Mouse (Mus musculus) B cell, adult 2 months (primary cell): ENCODE measurements around the gene Ptprm.

Source experiments
- DNase-seq, 2 experiments: peaks; one replicate each; pipeline ENCODE4 v3.0.0; 2022

Gene Ptprm

DNA sequence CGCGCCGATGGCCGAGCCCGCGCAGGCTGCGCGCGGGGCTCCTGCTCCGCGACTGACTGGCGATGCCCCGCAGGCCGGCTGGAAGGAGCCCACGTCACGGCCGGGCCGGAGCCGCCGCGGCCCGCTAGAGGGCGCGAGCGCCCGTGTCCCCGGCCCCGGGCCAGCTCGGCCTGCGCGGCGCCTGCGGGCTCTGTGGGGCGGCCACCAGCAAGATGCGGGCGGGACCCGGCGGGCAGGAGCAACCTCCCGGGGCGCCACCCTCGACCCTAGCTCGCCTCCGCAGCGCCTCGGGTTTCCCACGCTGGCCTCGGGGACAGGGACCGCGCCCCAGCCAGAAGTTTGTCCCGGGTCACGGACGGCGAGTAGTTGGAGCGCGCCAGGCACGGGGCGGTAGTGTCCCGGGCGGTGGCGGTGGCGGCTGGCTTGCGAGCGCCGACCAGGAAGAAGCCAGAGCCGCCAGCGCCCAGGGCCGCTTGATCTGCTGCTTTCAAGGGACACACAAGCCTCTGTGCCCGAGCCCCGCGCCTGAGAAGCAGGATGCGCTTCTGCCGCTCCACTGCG, at the start of gene Ptprm:
Gene Ptprm, minus strand, starts transcription at position 7 of the 561 bp plus-strand sequence.
- DNase-seq, result peak; percentile 9 to 34

DNA sequence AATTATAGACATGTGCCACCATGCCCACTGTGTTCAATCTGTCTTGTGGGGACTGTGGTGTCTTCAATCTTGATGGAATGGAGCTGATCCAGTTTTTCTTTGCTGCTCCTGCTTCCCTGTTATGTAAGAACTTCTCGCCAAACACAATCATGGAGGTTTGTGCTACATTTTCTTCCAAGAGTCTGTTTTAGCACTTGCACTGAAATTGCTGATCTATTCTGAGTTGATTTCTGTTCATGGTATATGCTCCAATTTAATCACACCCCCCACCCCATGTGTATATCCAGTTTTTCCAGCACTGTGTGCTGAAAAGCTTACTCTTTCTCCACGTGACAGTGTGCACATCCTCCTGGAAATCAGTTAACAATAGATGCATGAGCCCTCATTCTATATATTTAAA, 41.9 kb upstream of the Ptprm start:
- no peak for DNase-seq

DNA sequence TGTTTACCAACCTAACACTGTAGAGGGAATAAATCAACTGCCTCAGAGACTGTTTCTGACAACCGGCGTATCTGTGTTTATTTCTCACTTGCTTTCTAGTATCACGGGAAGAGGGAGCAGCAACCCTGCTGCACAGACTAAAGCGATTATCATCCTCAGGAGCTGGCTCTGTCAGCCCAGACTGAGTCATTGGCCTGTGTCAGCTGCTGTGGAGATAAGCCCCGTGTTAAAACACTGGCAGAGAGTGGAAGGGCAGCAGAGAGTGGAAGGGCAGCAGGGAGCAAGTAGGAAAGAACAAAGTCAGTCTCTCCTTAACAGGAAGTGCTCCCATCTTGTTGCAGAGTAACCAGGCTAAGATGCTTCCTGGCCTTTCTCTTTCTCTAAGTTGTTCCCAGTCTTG, 36.6 kb upstream of the Ptprm start:
- no peak for DNase-seq

DNA sequence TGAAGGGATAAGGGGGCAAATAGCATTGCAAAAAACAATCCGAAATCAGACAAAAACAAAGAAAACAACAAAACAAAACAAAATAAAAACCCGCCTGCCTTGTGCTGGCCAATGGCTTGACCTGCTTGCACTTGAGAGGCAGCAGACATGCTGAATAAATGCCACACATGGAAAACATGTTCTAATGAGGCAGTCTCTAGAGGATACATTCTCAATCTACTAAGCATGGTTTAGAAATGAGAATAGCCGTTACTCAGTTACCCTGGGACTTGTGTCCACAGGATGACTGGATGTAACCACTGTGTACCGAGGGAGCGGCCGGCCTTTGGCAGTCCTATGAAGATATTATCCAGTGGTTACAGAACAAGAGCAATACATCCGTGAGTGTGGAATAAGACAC, 33.9 kb upstream of the Ptprm start:
- no peak for DNase-seq

DNA sequence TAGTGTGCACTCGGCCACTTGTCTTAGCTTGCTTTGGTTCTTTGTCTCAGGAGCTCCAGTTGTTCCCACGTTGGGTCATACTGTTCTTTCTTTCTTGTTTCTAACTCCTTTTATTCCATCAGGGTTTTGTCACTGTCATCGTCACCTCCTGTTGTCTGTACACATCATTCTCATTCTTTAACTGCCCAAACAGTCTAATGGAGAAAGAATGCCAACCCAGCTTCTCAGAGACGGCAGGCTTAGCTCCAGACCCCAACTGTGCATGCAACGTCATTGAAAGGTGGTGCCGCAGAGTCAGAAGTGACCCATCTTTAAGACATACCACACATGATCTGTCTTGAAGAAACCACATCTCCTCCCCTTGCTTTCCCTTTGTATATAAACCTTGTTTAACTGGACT, 31.0 kb upstream of the Ptprm start:
- DNase-seq, result no peak

DNA sequence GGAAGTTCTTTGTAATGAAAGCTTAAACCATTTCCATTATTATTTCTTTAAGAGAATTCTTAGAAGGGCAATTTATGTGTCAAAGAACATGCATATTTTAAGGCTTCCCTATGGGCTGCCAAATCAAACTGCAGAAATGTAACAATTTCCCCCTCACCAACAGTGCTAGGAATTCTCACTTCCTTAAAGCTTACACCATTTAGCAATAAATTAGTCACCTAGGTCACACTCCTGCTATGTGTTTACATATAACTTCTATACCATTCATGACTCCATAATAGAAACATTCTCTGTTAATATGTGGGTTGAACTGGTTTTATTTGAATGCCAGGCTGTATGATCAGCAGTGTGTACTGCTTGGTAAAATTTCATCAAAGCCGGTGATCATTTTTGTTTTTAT, 29.4 kb upstream of the Ptprm start:
- no peak for DNase-seq

DNA sequence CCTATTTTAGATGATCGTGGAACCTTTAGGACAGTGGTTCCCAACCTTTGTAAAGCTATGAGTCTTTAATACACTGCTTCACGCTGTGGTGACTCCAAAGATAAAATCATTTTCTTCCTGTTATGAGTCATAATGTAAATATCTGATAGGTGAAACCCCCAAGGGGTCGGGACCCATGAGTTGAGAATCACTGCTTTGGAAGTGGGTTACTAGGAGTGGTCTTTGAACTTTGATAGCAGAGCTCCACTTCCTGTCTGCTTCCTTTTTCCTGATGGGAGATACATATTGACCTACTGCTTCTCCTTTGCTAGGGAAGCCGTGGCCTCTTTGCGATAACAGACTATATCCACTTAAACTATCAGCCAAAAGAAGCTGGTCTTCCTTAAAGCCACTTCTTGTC, 27.4 kb upstream of the Ptprm start:
- DNase-seq, result no peak

DNA sequence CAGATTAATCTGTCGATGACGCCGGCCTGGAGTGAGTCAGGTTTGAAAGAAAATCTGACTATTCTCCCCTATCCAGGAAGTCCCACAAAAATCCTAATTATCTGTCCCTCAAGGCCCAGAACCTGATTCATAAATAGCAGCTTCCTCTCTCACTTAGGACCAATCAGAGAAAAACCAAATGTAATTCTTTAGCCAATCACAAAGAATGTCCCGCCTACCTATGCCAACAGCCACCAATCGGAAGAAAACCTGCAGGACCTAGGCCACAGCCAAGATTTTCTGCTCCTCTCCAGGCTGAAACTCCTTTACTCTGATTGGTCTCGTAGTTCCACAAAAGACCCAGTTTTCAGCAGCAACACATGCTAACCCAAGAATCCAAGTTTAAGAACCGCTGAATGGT, 13.6 kb upstream of the Ptprm start:
- DNase-seq, result no peak

DNA sequence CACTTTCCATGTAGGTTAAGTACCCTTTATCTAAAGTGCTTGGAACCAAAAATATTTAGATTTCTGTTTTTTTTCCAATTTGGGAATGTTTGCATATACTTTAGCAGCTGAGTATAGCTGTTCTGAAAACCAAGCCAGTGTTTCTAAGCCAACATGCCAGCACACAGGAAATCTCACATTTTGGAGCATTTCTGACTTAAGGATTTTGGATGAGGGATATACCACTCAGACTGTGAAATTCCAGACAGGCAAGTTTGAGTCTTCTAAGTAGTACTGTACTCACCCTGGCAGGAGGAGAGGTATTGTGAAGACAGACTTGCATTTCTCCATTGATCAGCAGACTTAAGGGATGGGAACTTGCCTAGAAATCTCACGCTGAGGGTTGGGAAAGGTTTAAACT, 10.2 kb upstream of the Ptprm start:
- DNase-seq, result no peak

DNA sequence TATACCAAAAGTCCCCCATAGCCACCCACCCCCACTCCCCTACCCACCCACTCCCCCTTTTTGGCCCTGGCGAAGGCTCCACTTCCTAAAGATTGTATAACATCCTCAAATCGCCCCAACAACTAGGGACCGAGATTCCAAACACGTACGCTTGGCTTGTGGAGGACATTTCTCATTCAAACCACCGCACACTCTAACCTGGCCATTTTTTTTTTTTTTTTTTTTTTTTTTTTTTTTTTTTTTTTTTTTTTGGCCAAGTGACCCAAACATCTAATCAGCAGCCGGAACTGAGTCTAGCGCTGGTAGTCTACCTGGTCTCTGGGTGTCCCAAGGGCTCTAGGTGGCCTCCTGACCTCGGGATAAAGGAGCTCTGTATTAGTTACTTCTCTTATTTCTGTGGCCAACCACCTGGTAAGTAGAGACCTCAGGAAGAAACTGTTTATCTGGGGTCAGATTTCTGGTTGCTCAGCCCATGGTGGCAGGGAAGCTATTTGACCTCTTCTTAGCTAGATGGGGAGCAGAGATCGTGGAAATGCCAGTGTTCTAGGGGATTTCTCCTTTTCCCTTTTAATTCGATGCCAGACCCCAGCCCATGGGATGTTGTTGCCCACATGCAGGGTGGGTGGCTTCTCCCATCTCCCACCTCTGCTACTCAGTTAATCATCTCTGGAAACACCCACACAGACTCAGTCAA, 9.3 kb upstream of the Ptprm start:
- DNase-seq, result no peak

DNA sequence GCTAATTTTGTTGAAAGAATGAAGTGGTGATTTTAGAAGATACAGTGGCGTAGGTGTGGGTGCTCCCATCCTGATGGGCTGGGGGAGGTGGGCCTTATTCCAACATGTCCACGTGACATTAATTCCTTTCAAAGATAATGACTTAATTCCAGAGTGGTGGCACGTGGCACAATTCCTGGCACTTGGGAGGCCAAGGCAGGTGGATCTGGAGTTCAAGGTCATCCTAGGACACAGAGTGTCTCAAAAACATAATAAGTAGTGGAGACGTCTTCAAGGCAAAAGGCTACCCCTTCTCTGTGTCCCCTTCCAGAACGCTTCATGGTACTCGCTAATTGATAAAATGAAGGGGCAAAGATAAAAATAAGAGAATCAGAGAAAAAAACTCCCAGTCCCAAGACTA, 7.9 kb upstream of the Ptprm start:
- DNase-seq, result no peak

DNA sequence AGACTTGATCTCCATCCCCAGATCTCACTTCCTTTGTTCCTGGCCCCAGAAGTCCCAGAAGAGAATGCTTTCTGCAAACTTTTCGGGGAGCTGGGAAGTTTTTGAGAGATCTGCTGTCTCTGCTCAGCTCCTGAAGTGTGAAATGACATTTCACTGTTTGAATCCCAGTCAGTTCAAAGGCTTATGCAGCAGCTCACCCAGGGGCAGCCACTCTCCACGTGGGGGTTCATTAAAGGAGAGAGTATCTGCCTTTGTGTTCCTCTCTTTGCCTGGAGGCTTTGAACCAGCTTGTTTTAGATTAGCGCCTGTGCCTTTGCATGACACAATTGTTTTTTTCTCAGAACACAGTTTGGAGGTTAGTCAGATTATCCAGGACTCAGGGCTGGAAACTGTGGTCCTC, 6.3 kb upstream of the Ptprm start:
- DNase-seq, result no peak

DNA sequence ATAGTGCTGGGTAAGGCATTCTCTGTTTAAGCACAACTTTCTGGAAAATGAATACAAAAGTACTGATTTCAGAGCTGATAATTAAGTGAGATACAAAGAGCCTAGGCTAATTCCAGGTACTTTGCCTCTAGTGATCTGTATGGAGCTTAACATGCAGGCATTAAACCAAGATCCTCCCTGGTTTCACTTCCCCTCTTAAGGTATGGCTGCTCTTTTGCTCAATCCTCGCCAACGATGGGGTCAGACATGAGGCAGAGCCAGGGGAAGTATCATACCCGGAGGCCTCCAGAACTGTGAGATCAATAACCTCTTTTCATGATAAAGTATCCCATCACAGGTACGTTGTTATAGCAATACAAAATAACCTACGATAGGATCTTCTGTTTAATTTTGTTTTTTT, 5.3 kb upstream of the Ptprm start:
- no peak for DNase-seq

DNA sequence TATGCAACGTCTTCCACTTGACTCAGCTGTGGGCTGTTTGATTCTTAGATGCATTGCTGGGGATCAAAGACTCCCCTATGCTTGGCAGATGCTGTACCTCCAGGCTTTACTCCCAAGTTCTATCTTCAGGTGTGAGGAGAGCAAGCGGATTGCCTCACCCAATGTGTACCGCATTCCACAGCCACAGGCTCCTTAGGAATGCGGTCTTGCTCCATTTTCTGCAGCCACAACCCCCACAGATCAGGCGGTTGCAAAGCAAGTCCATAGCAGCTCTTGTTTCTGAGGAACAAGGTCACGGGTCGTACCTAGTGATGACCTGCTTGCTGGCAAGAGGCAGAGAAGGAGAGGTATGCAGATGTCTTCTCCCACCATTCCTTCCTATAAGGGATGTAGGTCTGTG, 4.3 kb upstream of the Ptprm start:
- no peak for DNase-seq

DNA sequence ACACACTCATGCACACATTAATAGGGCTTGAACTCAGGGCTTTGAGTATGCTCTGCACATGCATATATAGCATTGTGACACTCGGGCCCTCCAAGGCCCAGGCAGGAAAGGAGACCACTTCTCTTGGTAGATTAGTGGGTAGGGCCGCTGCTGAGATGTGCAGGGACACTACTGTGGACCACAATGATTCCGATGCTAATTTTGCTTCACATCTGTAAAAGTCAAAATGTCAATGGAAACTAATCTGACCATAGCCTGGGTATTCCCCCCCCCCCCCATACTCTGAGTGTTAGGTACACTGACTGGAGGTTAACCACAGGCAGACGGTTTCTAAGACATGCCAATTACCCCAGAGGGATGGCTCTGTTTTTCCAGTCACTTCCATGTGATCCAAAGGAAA, 2.9 kb upstream of the Ptprm start:
- no peak for DNase-seq

DNA sequence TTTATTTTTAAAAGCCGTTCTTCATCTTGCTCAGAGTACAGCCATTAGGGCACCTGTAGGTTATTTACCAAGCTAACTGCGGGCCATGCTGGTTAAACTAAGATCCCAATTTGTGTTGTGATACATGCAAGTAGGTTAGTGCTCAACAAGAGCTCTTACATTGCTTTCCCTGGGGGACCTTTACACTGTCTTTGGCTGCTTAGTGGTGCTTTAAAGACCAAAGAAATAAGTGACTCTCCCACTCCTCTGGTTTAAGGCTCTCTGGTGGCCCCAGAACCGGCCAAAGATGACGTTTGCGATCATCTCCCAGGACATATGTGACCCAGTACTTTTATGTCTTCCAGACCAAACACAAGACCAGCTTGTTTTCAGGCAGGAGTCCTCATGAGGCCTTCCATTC, 994 bp upstream of the Ptprm start:
- no peak for DNase-seq

DNA sequence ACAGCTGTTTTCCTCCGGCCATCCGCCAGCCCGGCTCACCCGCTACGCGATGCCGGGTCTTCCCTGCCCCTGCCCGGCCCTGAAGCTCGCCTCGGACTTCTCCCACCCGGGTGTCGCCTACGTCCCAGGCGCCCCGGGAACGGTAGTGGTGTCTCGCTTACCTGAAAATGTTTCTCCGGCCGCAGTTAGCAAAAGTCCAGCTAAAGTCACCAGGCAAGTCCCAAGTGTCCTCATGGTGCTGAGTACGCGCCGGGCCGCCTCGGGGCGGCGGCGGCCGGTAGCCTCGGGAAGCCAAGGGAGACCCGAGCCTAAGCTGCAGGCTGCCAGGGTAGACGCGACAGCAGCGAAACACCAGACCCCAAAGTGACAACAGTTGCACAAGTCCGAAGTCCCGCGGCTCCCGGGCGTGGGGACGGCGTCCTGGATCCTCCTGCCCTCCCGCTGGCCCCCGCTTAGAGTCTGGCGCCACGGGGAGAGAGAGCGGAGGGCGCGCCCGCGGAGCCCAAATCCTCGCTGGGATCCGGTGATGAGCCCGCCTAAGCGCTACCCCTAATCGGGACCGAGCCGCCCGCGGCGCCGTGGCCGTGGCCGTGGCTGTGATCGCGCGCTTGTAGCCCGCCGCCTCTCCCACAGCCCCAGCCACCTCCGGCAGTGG, 334 bp downstream of the Ptprm start:
- peak in 1 of 2 experiments; percentile 3 for DNase-seq

DNA sequence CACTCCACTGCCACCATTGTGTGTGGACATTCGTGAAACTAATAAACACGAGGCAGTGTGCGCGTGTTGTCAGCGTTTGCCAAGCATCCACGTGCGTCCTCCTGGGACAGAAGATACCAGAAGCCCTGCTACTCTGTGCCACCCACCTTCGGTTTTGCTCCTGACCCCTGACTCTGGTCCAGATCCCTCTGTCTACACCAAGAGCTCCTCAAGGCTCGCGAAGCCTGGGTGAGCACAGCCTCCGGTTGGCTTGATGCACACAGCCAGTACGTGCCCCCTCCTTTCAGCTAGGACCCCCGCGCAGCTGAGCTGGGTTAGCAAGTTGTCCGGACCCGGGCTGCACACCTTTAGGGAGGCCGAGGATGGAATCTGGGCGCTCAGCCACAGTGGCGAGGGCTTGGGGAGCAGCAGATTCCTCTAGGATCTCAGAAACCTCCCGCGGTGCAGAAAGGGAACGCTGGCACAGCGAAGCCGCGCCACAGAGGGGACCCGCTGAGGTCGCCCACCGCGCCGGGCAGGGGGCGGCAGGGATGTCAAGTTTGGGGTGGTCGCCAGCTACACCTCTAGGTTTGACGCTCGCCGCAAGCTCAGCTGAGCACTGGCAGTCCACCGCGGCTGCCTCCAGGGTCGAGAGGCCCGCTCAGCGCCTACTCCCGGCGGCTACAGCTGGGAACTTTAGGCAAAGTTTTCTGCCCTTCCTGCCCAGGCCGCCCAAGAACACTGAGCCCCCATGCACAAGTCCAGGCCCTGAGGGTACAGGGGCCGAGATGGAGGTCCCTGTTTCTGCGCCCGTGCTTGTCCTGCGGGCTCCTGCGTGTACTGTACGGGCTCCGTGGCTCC, 1.1 kb downstream of the Ptprm start:
- DNase-seq, result peak in 1 of 2 experiments; percentile 2

DNA sequence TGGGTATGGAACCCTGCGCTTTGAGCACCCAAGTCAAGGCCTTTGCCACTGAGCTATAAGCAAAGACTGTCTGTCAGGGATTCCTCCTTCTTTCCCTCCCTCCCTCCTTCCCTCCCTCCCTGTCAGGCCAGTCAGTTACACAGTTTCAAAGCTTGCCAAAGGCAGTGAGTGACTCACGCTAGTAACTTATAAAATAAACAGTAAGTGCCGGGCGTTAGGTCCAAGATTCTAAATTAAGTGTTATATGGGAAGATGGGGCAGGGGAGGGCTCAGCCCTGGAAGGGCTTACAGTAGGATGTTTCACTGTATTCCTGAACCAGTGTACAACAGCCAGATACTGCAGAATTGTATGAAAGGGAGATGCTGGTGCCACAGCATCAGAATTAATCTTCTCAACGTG, 2.8 kb downstream of the Ptprm start:
- DNase-seq, result no peak

DNA sequence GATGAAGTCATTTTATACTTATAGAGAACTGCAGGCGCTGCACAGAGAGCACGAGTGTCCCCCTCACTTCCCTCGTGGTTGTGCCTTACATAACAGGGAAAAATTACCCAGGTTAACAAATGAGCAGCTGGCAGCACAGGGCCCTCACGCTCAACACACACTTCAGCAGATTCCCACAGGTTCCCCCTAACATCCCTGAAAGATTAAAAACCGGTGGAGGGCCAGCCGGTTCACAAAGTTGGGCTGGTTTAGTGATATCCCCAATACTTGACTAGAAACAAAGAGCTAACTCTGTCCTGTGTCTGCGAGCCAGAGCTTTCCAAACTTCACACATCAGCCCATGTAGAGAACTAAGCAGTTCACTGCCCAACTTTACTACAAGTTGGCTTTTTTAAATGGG, 3.7 kb downstream of the Ptprm start:
- DNase-seq, result no peak

DNA sequence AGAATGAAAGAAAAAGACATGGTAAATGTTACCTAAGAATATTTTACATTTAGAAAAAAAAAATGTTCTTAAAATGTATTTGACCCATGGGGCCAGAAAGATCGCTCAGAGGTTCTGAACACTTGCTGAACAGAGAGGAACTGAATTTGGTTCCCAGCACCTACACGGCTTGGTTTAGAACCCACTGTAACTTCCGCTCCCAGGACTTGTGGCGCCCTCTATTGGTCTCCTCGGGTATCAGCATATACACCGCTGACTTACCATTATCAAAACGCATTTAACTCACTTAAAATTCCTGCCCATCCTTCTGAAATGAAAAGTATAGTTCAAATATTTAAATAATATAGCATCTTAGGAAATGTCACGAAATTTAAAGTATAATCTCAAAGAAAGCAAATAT, 4.7 kb downstream of the Ptprm start:
- no peak for DNase-seq

DNA sequence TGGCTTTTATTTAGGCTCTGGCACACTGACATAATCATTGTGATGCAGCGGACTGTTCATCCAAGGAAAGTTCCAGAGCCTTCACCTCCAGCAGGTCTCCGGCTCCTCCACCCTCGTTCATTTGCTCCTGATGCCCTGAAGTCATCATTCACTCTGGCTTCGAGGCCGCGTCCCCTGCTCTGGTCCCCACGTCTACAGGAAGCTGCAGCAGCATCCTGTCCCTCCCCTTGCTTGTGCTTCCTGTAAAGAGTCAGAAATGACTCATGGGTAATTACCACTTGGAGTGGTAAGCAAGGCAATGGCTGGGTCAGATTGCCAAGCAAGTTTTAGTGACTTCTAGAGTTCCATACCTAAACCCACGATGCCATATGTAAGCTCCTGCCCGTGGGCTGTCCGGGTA, 7.3 kb downstream of the Ptprm start:
- DNase-seq, result no peak

DNA sequence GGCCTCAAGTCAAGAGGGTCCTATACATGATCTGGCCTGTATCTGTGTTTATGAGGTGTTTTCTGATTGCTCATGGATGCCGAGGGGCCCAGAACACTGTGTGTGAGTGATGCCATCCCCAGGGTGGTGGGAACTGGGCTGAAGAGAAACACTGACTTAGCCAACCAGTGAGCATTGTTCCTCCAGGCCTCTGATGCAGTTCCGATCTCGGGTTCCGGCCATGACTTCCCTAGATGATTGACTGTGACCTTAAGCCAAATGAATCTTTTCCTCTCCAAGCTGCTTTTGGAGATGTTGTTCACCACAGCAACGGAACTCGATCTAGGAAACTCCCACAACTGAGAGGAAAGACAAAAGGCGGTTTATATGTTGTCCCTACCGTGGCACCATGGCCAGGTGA, 9.1 kb downstream of the Ptprm start:
- DNase-seq, result no peak

DNA sequence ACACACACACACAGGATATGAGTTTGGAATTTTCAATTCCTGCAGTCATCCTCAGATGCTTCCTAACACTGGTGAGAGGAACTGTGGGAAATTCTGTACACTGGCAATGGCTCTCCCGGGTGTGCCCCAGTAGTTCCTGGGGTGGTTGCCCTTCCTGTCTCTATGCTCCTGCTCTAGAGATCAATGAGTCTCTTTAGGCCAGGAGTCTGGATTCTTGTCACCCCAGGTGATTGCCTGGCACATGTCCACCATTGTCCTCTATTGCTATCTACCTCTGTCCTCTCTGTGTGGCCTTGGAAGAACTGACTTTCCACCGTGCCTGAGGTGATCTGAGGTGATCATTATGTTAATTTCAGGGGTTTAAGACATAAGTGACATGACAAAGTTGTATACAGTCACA, 10.8 kb downstream of the Ptprm start:
- no peak for DNase-seq
